ENCODE assay signal across 17 mouse cellular contexts in genomic region chr14:34309266-34309665, GRCm38 (mm10). TPM values are rescaled to one million over a fixed set of nuclear protein-coding genes. Genes with fewer than 3 reads are reported as not detected.
A peak's percentile ranks its signal among the peaks of the same experiment; 100 is the strongest.
DNase-seq lines count a peak whose midpoint lies in the region; ATAC-seq lines count a peak whose summit lies in the region.
"Had no signal": no experiment of that assay in that cellular context is flagged by ENCODE, and none has a peak within 500 bp of the region (broad histone marks: within the 10 kb centered on the region; RNA-seq: fewer than 3 reads in every experiment).

No protein-coding gene starts in this region.

- H3K4me3 ChIP-seq in heart, embryonic 16.5 days (ENCODE audit: low read length), result no peak overlapping the region
- H3K4me3 ChIP-seq in midbrain, embryonic 11.5 days (ENCODE audit: low read depth, low read length), result no peak overlapping the region
- no peak overlapping the region for H3K4me3 ChIP-seq in midbrain, embryonic 14.5 days (replicated peaks; ENCODE audit: low read depth, low read length)

- ATAC-seq in heart, embryonic 16.5 days (replicated peaks; ENCODE audit: extremely low read depth, insufficient read depth, low FRiP score), result no peak
- ATAC-seq in midbrain, embryonic 11.5 days (ENCODE audit: low FRiP score), result no peak
- ATAC-seq in midbrain, embryonic 14.5 days (ENCODE audit: low FRiP score, low TSS enrichment), result no peak
- ATAC-seq: midbrain, embryonic 13.5 days had no signal

- H3K27me3 ChIP-seq in heart, embryonic 16.5 days (ENCODE audit: control insufficient read depth, insufficient read depth, low read length), result no peaks in the 10 kb centered on the region
- no peaks in the 10 kb centered on the region for H3K27me3 ChIP-seq in midbrain, embryonic 11.5 days (ENCODE audit: control insufficient read depth, insufficient read depth, low read length)
- no peaks in the 10 kb centered on the region for H3K27me3 ChIP-seq in midbrain, embryonic 14.5 days (ENCODE audit: control insufficient read depth, insufficient read depth, low read length)
- H3K27me3 ChIP-seq: midbrain, embryonic 13.5 days; neural tube, embryonic 15.5 days; stomach, embryonic 15.5 days had no signal

- WGBS in heart, embryonic 16.5 days, result 87% methylated on average over 4 of the region's 4 CpGs
- 90% methylated on average over 4 of the region's 4 CpGs for WGBS in midbrain, embryonic 11.5 days
- WGBS in midbrain, embryonic 14.5 days, result 94% methylated on average over 4 of the region's 4 CpGs

- H3K9me3 ChIP-seq in heart, embryonic 16.5 days (replicated peaks; ENCODE audit: control insufficient read depth, low read length), result no peaks in the 10 kb centered on the region
- H3K9me3 ChIP-seq in midbrain, embryonic 11.5 days (ENCODE audit: control insufficient read depth, low read length), result no peaks in the 10 kb centered on the region
- no peaks in the 10 kb centered on the region for H3K9me3 ChIP-seq in midbrain, embryonic 14.5 days (ENCODE audit: control insufficient read depth, low read length)
- H3K9me3 ChIP-seq: midbrain, embryonic 13.5 days; neural tube, embryonic 15.5 days; stomach, embryonic 15.5 days had no signal

- peaks cover 15% of the 10 kb centered on the region for H3K4me1 ChIP-seq in heart, embryonic 16.5 days (ENCODE audit: control insufficient read depth, insufficient read depth, low read length)
- H3K4me1 ChIP-seq in midbrain, embryonic 11.5 days (ENCODE audit: control insufficient read depth, insufficient read depth, low read length), result peaks cover 17% of the 10 kb centered on the region
- H3K4me1 ChIP-seq in midbrain, embryonic 14.5 days (ENCODE audit: control insufficient read depth, insufficient read depth, low read length), result peaks cover 21% of the 10 kb centered on the region

- H3K9ac ChIP-seq in heart, embryonic 16.5 days (ENCODE audit: low read length), result no peak overlapping the region
- H3K9ac ChIP-seq in midbrain, embryonic 11.5 days (ENCODE audit: low read length), result no peak overlapping the region
- H3K9ac ChIP-seq in midbrain, embryonic 14.5 days (replicated peaks; ENCODE audit: low read length), result no peak overlapping the region

- peak; percentile 29 for DNase-seq in cerebellum, adult 11-12 months
- no peak for DNase-seq in cerebellum, adult 8-10 months
- no peak for DNase-seq in heart, postnatal 14 days
- DNase-seq in midbrain, embryonic 11.5 days (ENCODE audit: low spot score, missing footprints), result peak; percentile 72
- no peak for DNase-seq in midbrain, embryonic 14.5 days
- no peak for DNase-seq in thymus, postnatal 14 days
- no peak for DNase-seq in adrenal gland, adult (ENCODE audit: inconsistent age in 2 of 2, low spot score in 1 of 2)
- DNase-seq: heart, adult 18-20 months; kidney, adult 18-20 months; lung, adult 2 months had no signal

- intact Hi-C loops in heart, postnatal 14 days (cut with DNase I), result no loop called here

- H3K36me3 ChIP-seq in heart, embryonic 16.5 days (ENCODE audit: control insufficient read depth, insufficient read depth), result no peaks in the 10 kb centered on the region
- H3K36me3 ChIP-seq in midbrain, embryonic 11.5 days (ENCODE audit: control insufficient read depth, insufficient read depth, low read length), result no peaks in the 10 kb centered on the region
- no peaks in the 10 kb centered on the region for H3K36me3 ChIP-seq in midbrain, embryonic 14.5 days (ENCODE audit: control insufficient read depth, insufficient read depth, low read length)
- H3K36me3 ChIP-seq: midbrain, embryonic 13.5 days; stomach, embryonic 15.5 days had no signal

- H3K27ac ChIP-seq in heart, embryonic 16.5 days (ENCODE audit: low read length), result no peak overlapping the region
- H3K27ac ChIP-seq in midbrain, embryonic 11.5 days (ENCODE audit: low read depth, low read length), result no peak overlapping the region
- H3K27ac ChIP-seq in midbrain, embryonic 14.5 days (replicated peaks; ENCODE audit: low read depth, low read length), result no peak overlapping the region

- peak overlapping the region; percentile 91; the same call in 1 of the 2 replicates for H3K4me2 ChIP-seq in heart, embryonic 16.5 days (ENCODE audit: low read depth, low read length)
- H3K4me2 ChIP-seq in midbrain, embryonic 11.5 days, result no peak overlapping the region
- H3K4me2 ChIP-seq in midbrain, embryonic 14.5 days (ENCODE audit: low read length), result no peak overlapping the region; the same call in 1 of the 2 replicates

RNA-seq across cellular contexts. Expression of gene Shld2, which starts 1.0 kb away (rescaled TPM):
- polyA plus RNA-seq in heart, embryonic 16.5 days (2015; fragmentation: Nextera tagmentation; extraction: Ambion mirVana), result 7.7 and 8.9 TPM in 2 replicates
- total RNA-seq in heart, postnatal 14 days (2021), result 1 to 10 TPM; 7.2 to 7.6 TPM
- polyA plus RNA-seq in midbrain, embryonic 11.5 days (2014; fragmentation: Nextera tagmentation; extraction: Ambion mirVana), result 6.2 and 8.0 TPM in 2 replicates
- polyA plus RNA-seq in midbrain, embryonic 14.5 days (2014; fragmentation: Nextera tagmentation; extraction: Ambion mirVana), result 6.5 and 8.1 TPM in 2 replicates

RNA-seq across cellular contexts. Expression of gene Glud1, which starts 1.3 kb away (rescaled TPM):
- polyA plus RNA-seq in heart, embryonic 16.5 days (2015; fragmentation: Nextera tagmentation; extraction: Ambion mirVana), result 54.1 and 56.8 TPM in 2 replicates
- total RNA-seq in heart, postnatal 14 days (2021), result 100 to 1,000 TPM; 128 to 137 TPM
- 97.8 and 101 TPM in 2 replicates for polyA plus RNA-seq in midbrain, embryonic 11.5 days (2014; fragmentation: Nextera tagmentation; extraction: Ambion mirVana)
- polyA plus RNA-seq in midbrain, embryonic 14.5 days (2014; fragmentation: Nextera tagmentation; extraction: Ambion mirVana), result 95.7 and 109 TPM in 2 replicates

RNA-seq across cellular contexts. Expression of gene Fam25c, which starts 46.0 kb away (rescaled TPM):
- not detected in 2 replicates for polyA plus RNA-seq in heart, embryonic 16.5 days (2015; fragmentation: Nextera tagmentation; extraction: Ambion mirVana)
- total RNA-seq in heart, postnatal 14 days (2021), result not detected
- polyA plus RNA-seq in midbrain, embryonic 11.5 days (2014; fragmentation: Nextera tagmentation; extraction: Ambion mirVana), result not detected in 2 replicates
- polyA plus RNA-seq in midbrain, embryonic 14.5 days (2014; fragmentation: Nextera tagmentation; extraction: Ambion mirVana), result not detected in 2 replicates
- total RNA-seq: adrenal gland, adult 18-20 months; heart, adult 18-20 months; layer of hippocampus, postnatal 25 days had no signal
- polyA plus RNA-seq: embryonic facial prominence, embryonic 11.5 days; midbrain, embryonic 13.5 days; neural tube, embryonic 15.5 days had no signal

Comparison
In these comparisons a context has a peak if more than half of its experiments do, and no peak if none do; other contexts are left out.
1. DNase-seq: peak in cerebellum, adult 11-12 months (single experiment) and midbrain, embryonic 11.5 days (single experiment); none in cerebellum, adult 8-10 months (single experiment), heart, postnatal 14 days (0 of 2), midbrain, embryonic 14.5 days (single experiment), thymus, postnatal 14 days (single experiment) and adrenal gland, adult (0 of 2).